Mouse (Mus musculus) heart, adult 2 months (tissue): ENCODE results near the gene B4gat1. TPM values are rescaled to one million over a fixed set of nuclear protein-coding genes. Genes with fewer than 3 reads are reported as not detected.

Experiments used
- DNase-seq, 2 experiments: peaks; one replicate each; pipeline ENCODE4 v3.0.0; 2021
- H3K27ac ChIP-seq: fragments of 200-600 bp; 2 replicates; pipeline ENCODE4 v1.8.1; 2022
- H3K27me3 ChIP-seq: fragments of 200-500 bp; 2 replicates; pipeline ENCODE4 v1.6.1; 2012; ENCODE audit warnings: mild to moderate bottlenecking, low read length, inconsistent platforms, mixed read lengths; ENCODE audit not compliant: control insufficient read depth, insufficient read depth
- H3K36me3 ChIP-seq: fragments of 200-500 bp; 2 replicates; pipeline ENCODE4 v1.6.1; 2012; ENCODE audit warnings: low read length, inconsistent platforms; ENCODE audit not compliant: control insufficient read depth, insufficient read depth
- H3K4me1 ChIP-seq: fragments of 200-500 bp; 2 replicates; pipeline ENCODE4 v1.6.1; 2011; ENCODE audit warnings: low read length; ENCODE audit not compliant: control insufficient read depth, insufficient read depth
- H3K4me3 ChIP-seq: fragments of 200-600 bp; 2 replicates; pipeline ENCODE4 v1.8.1; 2022
- H3K79me2 ChIP-seq: fragments of 200-500 bp; replicated peaks from 2 replicates; pipeline ENCODE4 v1.6.1; 2012; ENCODE audit warnings: mild to moderate bottlenecking, inconsistent platforms, low read length, moderate library complexity, mixed read lengths; ENCODE audit not compliant: control insufficient read depth, insufficient read depth
- H3K9ac ChIP-seq: fragments of 200-500 bp; 2 replicates; pipeline ENCODE4 v1.6.1; 2012; ENCODE audit warnings: low read depth, mild to moderate bottlenecking, control low read depth, inconsistent platforms, low read length, mixed read lengths
- CTCF ChIP-seq: fragments of 200-600 bp; IDR thresholded peaks from 2 replicates; pipeline ENCODE4 v1.8.1; 2022; ENCODE audit warnings: antibody characterized with exemption, mild to moderate bottlenecking, moderate library complexity
- EP300 ChIP-seq: fragments of 200-500 bp; IDR thresholded peaks from 2 replicates; pipeline ENCODE4 v1.6.1; 2011; ENCODE audit warnings: low read depth, low read length, control low read depth; ENCODE audit not compliant: insufficient read depth
- POLR2A ChIP-seq: fragments of 200-500 bp; IDR thresholded peaks from 2 replicates; pipeline ENCODE4 v1.6.1; 2011; ENCODE audit warnings: mild to moderate bottlenecking, low read depth, low read length, control low read depth; ENCODE audit not compliant: insufficient read depth
- WGBS: fragments of 180-500 bp; shearing (Covaris S2); methylation state at CpG from one replicate; pipeline ENCODE4 v1.1.7; 2018; 5-methylcytosine and 5-hydroxymethylcytosine counted together
- intact Hi-C: fragments of 180-260 bp; cut with DNase I; formaldehyde crosslinking; loops from one replicate; pipeline ENCODE4 v1.15.1; 2025
- polyA plus RNA-seq: library from polyadenylated mRNA; depleted of rRNA; stranded (reverse); fragments of >200 nt; gene quantifications from 2 replicates; pipeline ENCODE4 v1.2.3, GENCODE M21; 2012
- total RNA-seq, 2 experiments: library from RNA; stranded (reverse); gene quantifications; 2 replicates each; pipeline ENCODE4 v1.2.3; 2021

B4gat1 gene
- total and polyA plus RNA-seq, 3 experiments: 43.2 to 43.8 (median 43.2) TPM

DNA sequence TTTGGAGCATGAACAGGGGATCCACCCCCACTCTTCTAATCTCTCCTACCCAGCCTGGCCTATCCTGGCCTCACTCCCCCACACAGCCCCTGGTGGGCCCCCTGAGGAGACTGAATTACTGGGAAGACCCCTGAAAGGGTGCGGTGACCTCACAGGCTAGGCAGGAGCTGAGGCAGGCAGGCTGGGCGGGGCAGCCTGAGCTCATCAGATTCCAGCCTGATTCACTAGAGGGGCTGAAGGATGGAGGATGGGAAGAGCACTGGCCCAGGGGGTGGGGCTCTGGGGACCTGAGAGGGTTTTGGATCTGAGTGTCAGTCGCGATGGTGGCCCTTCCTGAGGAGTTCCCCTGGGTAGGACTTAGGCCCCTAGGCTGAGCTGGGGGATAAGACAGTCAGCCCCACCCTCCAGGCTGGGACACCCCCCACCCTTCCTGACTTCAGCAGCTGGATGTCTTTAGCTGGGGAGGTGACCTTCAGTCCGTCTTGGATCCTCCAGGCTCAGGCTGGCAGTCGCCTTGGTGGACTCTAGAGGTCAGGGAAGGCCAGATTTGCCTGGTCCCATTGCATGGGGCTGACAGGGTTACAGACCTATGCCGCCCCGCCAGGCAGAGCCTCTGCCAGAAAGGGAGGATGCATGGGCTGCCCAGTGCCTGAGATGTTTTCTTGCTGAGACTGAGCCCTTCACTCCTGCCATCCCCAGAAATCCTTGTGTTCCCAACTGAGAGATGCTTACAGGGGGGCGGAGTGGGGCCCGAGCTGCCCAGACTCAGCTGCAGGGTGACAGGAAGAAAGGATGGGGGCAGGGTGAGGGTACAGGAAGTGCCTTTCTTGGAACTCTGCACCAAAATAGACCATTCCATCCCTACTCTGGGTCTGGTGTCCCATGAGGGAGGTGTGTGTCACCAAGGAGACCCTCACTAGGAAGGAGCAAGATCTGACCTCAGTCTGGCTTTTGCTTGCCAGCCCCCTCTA is 20.5 kb downstream of the B4gat1 start:
- 18% methylated on average over 10 of the region's 10 CpGs for WGBS

DNA sequence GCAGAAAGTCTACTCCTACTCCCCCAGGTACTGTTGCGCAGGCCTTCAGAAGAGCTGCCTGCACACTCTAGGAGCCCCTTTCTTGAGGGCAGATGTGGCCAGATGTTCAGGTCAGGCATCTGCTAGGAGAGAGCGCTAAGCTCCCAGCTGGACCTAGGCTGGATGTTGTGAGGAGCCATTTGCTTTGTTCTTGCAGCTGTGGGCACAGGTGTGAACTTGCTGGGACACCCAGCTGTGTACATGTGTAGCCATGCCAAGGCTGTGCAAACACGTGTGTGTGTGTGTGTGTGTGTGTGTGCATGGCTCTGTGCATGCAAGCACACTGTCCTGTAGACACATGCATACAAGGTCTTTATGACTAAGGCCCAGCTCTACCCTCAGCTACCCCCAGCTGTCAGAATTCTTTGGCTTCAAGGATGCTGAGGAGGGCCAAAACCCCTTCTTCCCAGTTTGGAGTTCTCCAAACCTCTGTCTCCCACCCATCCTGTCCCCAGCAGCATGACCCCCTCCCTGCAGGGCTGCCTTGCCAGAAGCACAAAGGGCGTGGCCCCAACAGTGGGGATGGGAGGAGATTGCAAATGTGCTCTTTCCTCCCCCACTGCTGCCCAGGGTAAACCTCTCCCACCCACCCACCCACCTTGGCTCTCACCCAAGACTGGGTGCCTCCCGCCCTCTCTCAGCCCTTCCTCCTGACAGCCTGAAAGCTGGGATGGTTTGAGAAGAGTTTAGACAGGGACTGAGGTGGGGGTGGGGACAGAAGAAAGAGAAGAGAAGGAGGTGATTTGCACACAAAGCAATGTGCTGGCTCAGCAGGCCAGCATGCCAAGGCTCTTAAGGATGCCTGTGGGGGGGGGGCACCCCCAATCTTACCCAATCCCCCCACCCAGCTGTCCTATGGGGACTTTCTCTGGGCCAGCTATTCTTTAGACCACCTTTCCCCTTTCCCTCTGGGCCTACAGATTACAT is 22.0 kb downstream of the B4gat1 start:
- TF ChIP-seq CTCF (no peak), EP300 (no peak), POLR2A (no peak)
- peak; percentile 61 to 62 for DNase-seq
- Histone ChIP-seq H3K36me3 (no peaks in the 10 kb centered on the region), H3K4me3 (no peak overlapping the region), H3K4me1 (peaks cover 10% of the 10 kb centered on the region), H3K27ac (no peak overlapping the region), H3K27me3 (no peaks in the 10 kb centered on the region), H3K9ac (no peak overlapping the region), H3K79me2 (no peaks in the 10 kb centered on the region)
- 54% methylated on average over 5 of the region's 5 CpGs for WGBS
- intact Hi-C loops: no loop called here

More for the DNA sequence above, 20.5 kb downstream of the B4gat1 start:
- intact Hi-C loops: no loop called here
- Histone ChIP-seq H3K4me1 (peaks cover 10% of the 10 kb centered on the region), H3K79me2 (no peaks in the 10 kb centered on the region), H3K27ac (peak overlapping the region; percentile 36), H3K36me3 (no peaks in the 10 kb centered on the region), H3K4me3 (no peak overlapping the region), H3K27me3 (no peaks in the 10 kb centered on the region), H3K9ac (no peak overlapping the region)
- TF ChIP-seq CTCF (no peak), POLR2A (peak; percentile 12; the same call in 1 of the 2 replicates)
- DNase-seq: peak; percentile 43

DNA sequence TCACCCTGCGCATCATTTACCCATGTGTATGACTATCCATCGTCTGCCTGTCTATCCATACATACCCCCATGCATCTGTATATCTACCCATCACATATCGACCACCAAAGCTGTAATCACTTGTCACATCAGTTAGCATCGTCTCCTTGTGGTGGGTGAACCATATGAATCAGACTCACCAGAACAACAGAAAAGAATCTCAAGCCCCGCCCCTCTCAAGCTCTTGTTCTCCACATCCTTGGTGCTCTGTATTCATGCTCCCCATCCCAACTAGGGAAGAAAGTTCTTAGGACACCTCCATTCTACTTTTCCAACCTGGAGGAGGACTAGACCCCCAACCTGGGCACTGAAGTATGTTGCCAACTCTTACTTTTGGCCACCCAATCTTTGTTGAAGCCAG is 23.4 kb downstream of the B4gat1 start:
- DNase-seq: no peak
- 84% methylated on average over 5 of the region's 5 CpGs for WGBS
- no peak overlapping the region for H3K27ac ChIP-seq
- no peaks in the 10 kb centered on the region for H3K27me3 ChIP-seq
- no peak overlapping the region for H3K9ac ChIP-seq
- TF ChIP-seq CTCF: no peak
- no peak for TF ChIP-seq EP300
- no peak for TF ChIP-seq POLR2A
- no peak overlapping the region for H3K4me3 ChIP-seq
- no peaks in the 10 kb centered on the region for H3K79me2 ChIP-seq
- intact Hi-C loops: no loop called here
- H3K36me3 ChIP-seq: no peaks in the 10 kb centered on the region
- peaks cover 12% of the 10 kb centered on the region for H3K4me1 ChIP-seq

DNA sequence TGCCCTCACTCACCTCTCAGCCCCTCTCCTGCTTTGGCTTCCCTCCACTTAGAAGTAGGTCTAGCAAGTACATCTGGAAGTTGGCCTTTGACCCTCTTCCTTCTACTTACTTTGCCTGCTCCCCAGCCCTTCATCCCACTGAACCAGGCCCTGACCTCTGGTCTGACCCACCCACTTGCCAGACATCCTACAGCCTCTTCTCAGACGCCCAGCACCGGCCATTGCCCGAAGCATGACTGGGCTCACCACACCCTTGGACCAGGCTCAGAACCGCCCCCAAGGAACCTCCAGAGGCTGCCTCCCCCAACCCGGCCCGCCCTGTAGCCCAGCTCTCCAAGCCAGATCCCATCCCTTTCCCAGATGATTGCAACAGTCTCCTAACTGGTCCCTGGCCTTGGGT is 23.8 kb downstream of the B4gat1 start:
- no peak overlapping the region for H3K4me3 ChIP-seq
- H3K9ac ChIP-seq: no peak overlapping the region
- H3K27ac ChIP-seq: no peak overlapping the region
- H3K36me3 ChIP-seq: no peaks in the 10 kb centered on the region
- no peaks in the 10 kb centered on the region for H3K27me3 ChIP-seq
- WGBS: 58% methylated on average over 6 of the region's 6 CpGs
- TF ChIP-seq CTCF (no peak), POLR2A (no peak), EP300 (no peak)
- H3K79me2 ChIP-seq: no peaks in the 10 kb centered on the region
- peaks cover 16% of the 10 kb centered on the region for H3K4me1 ChIP-seq
- intact Hi-C loops: no loop called here
- DNase-seq: peak; percentile 63 to 74

DNA sequence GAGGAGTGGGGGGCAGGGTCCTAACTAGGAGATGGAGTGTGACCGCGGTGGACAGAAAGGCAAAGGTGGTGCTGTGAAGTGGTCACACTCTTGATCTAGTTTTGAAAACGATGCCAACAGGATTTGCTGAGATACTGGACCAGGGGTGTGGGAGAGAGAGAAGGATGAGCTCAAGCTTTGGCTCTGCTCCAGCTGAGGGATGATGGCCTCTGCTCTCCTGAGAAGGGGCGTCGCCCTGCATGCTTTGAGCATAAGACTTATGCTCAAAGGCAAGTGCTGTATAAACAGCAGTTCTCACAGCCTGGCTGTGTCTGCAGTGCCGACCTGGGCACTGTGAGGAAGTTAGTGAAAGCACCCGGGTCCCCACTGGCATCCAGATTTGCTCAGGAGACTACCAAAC is 26.5 kb downstream of the B4gat1 start:
- H3K9ac ChIP-seq: no peak overlapping the region
- intact Hi-C loops: no loop called here
- no peaks in the 10 kb centered on the region for H3K36me3 ChIP-seq
- TF ChIP-seq CTCF: no peak
- TF ChIP-seq EP300: no peak
- TF ChIP-seq POLR2A: no peak
- H3K4me1 ChIP-seq: peaks cover 6% of the 10 kb centered on the region
- DNase-seq: peak in 1 of 2 experiments; percentile 43
- H3K4me3 ChIP-seq: no peak overlapping the region
- 42% methylated on average over 7 of the region's 7 CpGs for WGBS
- no peaks in the 10 kb centered on the region; the same call in 1 of the 2 replicates for H3K27me3 ChIP-seq
- no peak overlapping the region for H3K27ac ChIP-seq
- no peaks in the 10 kb centered on the region for H3K79me2 ChIP-seq
